Mouse (Mus musculus) kidney, adult 8-10 months (tissue): ENCODE results near the gene Mbtps1.
A peak's percentile ranks its signal among the peaks of the same experiment; 100 is the strongest.

Source experiments
- DNase-seq, 2 experiments: peaks; one replicate each; pipeline ENCODE4 v3.0.0; 2022

Gene Mbtps1

GRCm38 (mm10) chr8:119558603-119559401 lies at the start of gene Mbtps1:
Gene Mbtps1, minus strand, starts transcription at chr8:119558735.
- peak; percentile 97 for DNase-seq

- DNase-seq, result peak in 1 of 2 experiments; percentile 20
These were observed 47.7 kb upstream of the Mbtps1 start for GRCm38 (mm10) chr8:119606224-119606623.

GRCm38 (mm10) chr8:119604996-119605395 lies 46.5 kb upstream of the Mbtps1 start, which contains the start of gene Taf1c:
Gene Taf1c, minus strand, starts transcription at chr8:119605222.
- peak; percentile 94 to 96 for DNase-seq

- DNase-seq, result no peak
These were observed 45.9 kb upstream of the Mbtps1 start for GRCm38 (mm10) chr8:119604398-119604803.

- no peak for DNase-seq
These were observed 45.2 kb upstream of the Mbtps1 start for GRCm38 (mm10) chr8:119603771-119604170.

- DNase-seq, result peak; percentile 56 to 65
These were observed 32.9 kb upstream of the Mbtps1 start for GRCm38 (mm10) chr8:119591456-119591855.

GRCm38 (mm10) chr8:119590348-119590747 lies 31.8 kb upstream of the Mbtps1 start:
- DNase-seq, result no peak

GRCm38 (mm10) chr8:119588844-119589243 lies 30.3 kb upstream of the Mbtps1 start:
- no peak for DNase-seq

- no peak for DNase-seq
These were observed 29.8 kb upstream of the Mbtps1 start for GRCm38 (mm10) chr8:119588321-119588720.

GRCm38 (mm10) chr8:119585901-119586300 lies 27.4 kb upstream of the Mbtps1 start:
- DNase-seq, result no peak

- no peak for DNase-seq
These were observed 22.1 kb upstream of the Mbtps1 start for GRCm38 (mm10) chr8:119580441-119581161.

GRCm38 (mm10) chr8:119579096-119579495 lies 20.6 kb upstream of the Mbtps1 start:
- DNase-seq, result no peak

- no peak for DNase-seq
These were observed 16.8 kb upstream of the Mbtps1 start for GRCm38 (mm10) chr8:119575366-119575726.

- peak; percentile 94 to 97 for DNase-seq
These were observed 16.2 kb upstream of the Mbtps1 start, which contains the start of the genes Hsdl1 and Dnaaf1 for GRCm38 (mm10) chr8:119574437-119575365. Gene Hsdl1, minus strand, starts transcription at chr8:119575183. Gene Dnaaf1, plus strand, starts transcription at chr8:119575235.

- DNase-seq, result no peak
These were observed 13.9 kb upstream of the Mbtps1 start for GRCm38 (mm10) chr8:119572411-119572810.

GRCm38 (mm10) chr8:119571135-119571534 lies 12.6 kb upstream of the Mbtps1 start:
- DNase-seq, result no peak

- DNase-seq, result no peak
These were observed 11.3 kb upstream of the Mbtps1 start for GRCm38 (mm10) chr8:119569881-119570280.

GRCm38 (mm10) chr8:119568951-119569350 lies 10.4 kb upstream of the Mbtps1 start:
- DNase-seq, result no peak

GRCm38 (mm10) chr8:119568251-119568650 lies 9.7 kb upstream of the Mbtps1 start:
- DNase-seq, result peak in 1 of 2 experiments; percentile 48

GRCm38 (mm10) chr8:119566367-119566766 lies 7.8 kb upstream of the Mbtps1 start:
- DNase-seq, result no peak

- DNase-seq, result no peak
These were observed 5.3 kb upstream of the Mbtps1 start for GRCm38 (mm10) chr8:119563849-119564251.

GRCm38 (mm10) chr8:119559402-119559720 lies 826 bp upstream of the Mbtps1 start:
- DNase-seq, result no peak
